Mouse (Mus musculus) forebrain, embryonic 16.5 days (tissue): ENCODE measurements at regions not wholly inside any gene's neighbourhood (a gene's known extent, or its start where the extent isn't known, plus 50 kb on each side); places are given as distances from the start of the nearest gene placed in this dataset.

ENCODE experiments used
- ATAC-seq: fragments of 200-750 bp; cut with Nextera tagmentation; 2 replicates; pipeline ENCODE4 v1.8.0; 2017; ENCODE audit warnings: mild to moderate bottlenecking, moderate library complexity
- H3K27ac ChIP-seq: fragments of 300-500 bp; sonication (generic); 2 replicates; pipeline ENCODE4 v1.5.1; 2014; ENCODE audit warnings: low read length, control low read depth
- H3K27me3 ChIP-seq: fragments of 300-500 bp; sonication (generic); replicated peaks from 2 replicates; pipeline ENCODE4 v1.6.1; 2014; ENCODE audit warnings: low read length; ENCODE audit not compliant: control insufficient read depth, insufficient read depth
- H3K36me3 ChIP-seq: fragments of 300-500 bp; sonication (generic); 2 replicates; pipeline ENCODE4 v1.6.1; 2014; ENCODE audit not compliant: control insufficient read depth, insufficient read depth
- H3K4me1 ChIP-seq: fragments of 300-500 bp; sonication (generic); replicated peaks from 2 replicates; pipeline ENCODE4 v1.6.1; 2014; ENCODE audit warnings: low read length; ENCODE audit not compliant: control insufficient read depth, insufficient read depth
- H3K4me2 ChIP-seq: fragments of 300-500 bp; sonication (generic); 2 replicates; pipeline ENCODE4 v1.6.1; 2014; ENCODE audit warnings: mild to moderate bottlenecking, low read length, control low read depth
- H3K4me3 ChIP-seq: fragments of 300-500 bp; sonication (generic); replicated peaks from 2 replicates; pipeline ENCODE4 v1.5.1; 2014; ENCODE audit warnings: mild to moderate bottlenecking, low read length, control low read depth
- H3K9ac ChIP-seq: fragments of 300-500 bp; sonication (generic); replicated peaks from 2 replicates; pipeline ENCODE4 v1.6.1; 2014; ENCODE audit warnings: low read depth, low read length, control low read depth
- H3K9me3 ChIP-seq: fragments of 300-500 bp; sonication (generic); 2 replicates; pipeline ENCODE4 v1.6.1; 2016; ENCODE audit warnings: low read length; ENCODE audit not compliant: control insufficient read depth
- WGBS: fragments of 180-500 bp; shearing (Covaris S2); extraction: QIAGEN DNeasy Blood & Tissue Kit; methylation state at CpG from one replicate; pipeline ENCODE4 v1.1.7; 2014; 5-methylcytosine and 5-hydroxymethylcytosine counted together

- WGBS, result 89% methylated on average over 5 of the region's 5 CpGs
- no peak overlapping the region for H3K9ac ChIP-seq
- H3K27me3 ChIP-seq, result no peaks in the 10 kb centered on the region
- H3K4me3 ChIP-seq, result no peak overlapping the region
- H3K4me2 ChIP-seq, result no peak overlapping the region
- H3K36me3 ChIP-seq, result no peaks in the 10 kb centered on the region
- H3K27ac ChIP-seq, result no peak overlapping the region
- no peaks in the 10 kb centered on the region for H3K9me3 ChIP-seq
- ATAC-seq, result no peak
- no peaks in the 10 kb centered on the region for H3K4me1 ChIP-seq
Observed at GRCm38 (mm10) chr12:77085894-77086293, 123.9 kb upstream of the Max start.

- Histone ChIP-seq H3K4me3 (no peak overlapping the region), H3K27me3 (no peaks in the 10 kb centered on the region), H3K9me3 (no peaks in the 10 kb centered on the region), H3K4me1 (no peaks in the 10 kb centered on the region), H3K36me3 (no peaks in the 10 kb centered on the region), H3K4me2 (no peak overlapping the region), H3K27ac (no peak overlapping the region), H3K9ac (no peak overlapping the region)
- no peak for ATAC-seq
- 91% methylated on average over 7 of the region's 7 CpGs for WGBS
Observed at GRCm38 (mm10) chr12:77085244-77085643, 123.2 kb upstream of the Max start.

GRCm38 (mm10) chr12:77084744-77085143 is 122.7 kb upstream of the Max start:
- Histone ChIP-seq H3K27me3 (no peaks in the 10 kb centered on the region), H3K36me3 (no peaks in the 10 kb centered on the region), H3K4me1 (no peaks in the 10 kb centered on the region), H3K4me3 (no peak overlapping the region), H3K9ac (no peak overlapping the region), H3K4me2 (no peak overlapping the region), H3K9me3 (no peaks in the 10 kb centered on the region), H3K27ac (no peak overlapping the region)
- ATAC-seq, result no peak
- 89% methylated on average over 5 of the region's 5 CpGs for WGBS

- no peaks in the 10 kb centered on the region for H3K36me3 ChIP-seq
- H3K9ac ChIP-seq, result no peak overlapping the region
- H3K4me2 ChIP-seq, result no peak overlapping the region
- H3K27me3 ChIP-seq, result no peaks in the 10 kb centered on the region
- no peak for ATAC-seq
- WGBS, result 40% methylated on average over 1 of the region's 1 CpGs
- no peaks in the 10 kb centered on the region for H3K4me1 ChIP-seq
- H3K9me3 ChIP-seq, result no peaks in the 10 kb centered on the region
- no peak overlapping the region for H3K4me3 ChIP-seq
- H3K27ac ChIP-seq, result no peak overlapping the region
Observed at GRCm38 (mm10) chr12:77084343-77084742, 122.3 kb upstream of the Max start.

GRCm38 (mm10) chr12:77083760-77084159 is 121.8 kb upstream of the Max start:
- no peak overlapping the region for H3K9ac ChIP-seq
- H3K4me1 ChIP-seq, result no peaks in the 10 kb centered on the region
- no peaks in the 10 kb centered on the region for H3K27me3 ChIP-seq
- no peak overlapping the region for H3K4me2 ChIP-seq
- no peaks in the 10 kb centered on the region for H3K36me3 ChIP-seq
- WGBS, result 87% methylated on average over 6 of the region's 6 CpGs
- no peak for ATAC-seq
- no peak overlapping the region for H3K4me3 ChIP-seq
- H3K27ac ChIP-seq, result no peak overlapping the region
- H3K9me3 ChIP-seq, result no peaks in the 10 kb centered on the region

GRCm38 (mm10) chr12:77081774-77082173 is 119.8 kb upstream of the Max start:
- H3K9ac ChIP-seq, result no peak overlapping the region
- no peak overlapping the region for H3K4me3 ChIP-seq
- H3K4me1 ChIP-seq, result no peaks in the 10 kb centered on the region
- no peaks in the 10 kb centered on the region for H3K36me3 ChIP-seq
- H3K9me3 ChIP-seq, result no peaks in the 10 kb centered on the region
- H3K27me3 ChIP-seq, result no peaks in the 10 kb centered on the region
- H3K4me2 ChIP-seq, result no peak overlapping the region
- H3K27ac ChIP-seq, result no peak overlapping the region
- 84% methylated on average over 2 of the region's 2 CpGs for WGBS
- ATAC-seq, result no peak

- H3K4me3 ChIP-seq, result no peak overlapping the region
- no peaks in the 10 kb centered on the region for H3K4me1 ChIP-seq
- H3K9ac ChIP-seq, result no peak overlapping the region
- no peak overlapping the region for H3K4me2 ChIP-seq
- no peak for ATAC-seq
- no peak overlapping the region for H3K27ac ChIP-seq
- WGBS, result 95% methylated on average over 3 of the region's 3 CpGs
- H3K9me3 ChIP-seq, result no peaks in the 10 kb centered on the region
- no peaks in the 10 kb centered on the region for H3K36me3 ChIP-seq
- no peaks in the 10 kb centered on the region for H3K27me3 ChIP-seq
Observed at GRCm38 (mm10) chr12:77079481-77079880, 117.5 kb upstream of the Max start.

GRCm38 (mm10) chr12:77076678-77077077 is 114.7 kb upstream of the Max start:
- no peak overlapping the region for H3K27ac ChIP-seq
- H3K36me3 ChIP-seq, result no peaks in the 10 kb centered on the region
- 84% methylated on average over 5 of the region's 5 CpGs for WGBS
- H3K4me3 ChIP-seq, result no peak overlapping the region
- H3K27me3 ChIP-seq, result no peaks in the 10 kb centered on the region
- H3K4me2 ChIP-seq, result no peak overlapping the region
- H3K4me1 ChIP-seq, result no peaks in the 10 kb centered on the region
- no peak overlapping the region for H3K9ac ChIP-seq
- H3K9me3 ChIP-seq, result no peaks in the 10 kb centered on the region
- ATAC-seq, result no peak

- H3K4me3 ChIP-seq, result no peak overlapping the region
- H3K27me3 ChIP-seq, result no peaks in the 10 kb centered on the region
- H3K9me3 ChIP-seq, result no peaks in the 10 kb centered on the region
- H3K4me2 ChIP-seq, result no peak overlapping the region
- H3K27ac ChIP-seq, result no peak overlapping the region
- no peak overlapping the region for H3K9ac ChIP-seq
- H3K4me1 ChIP-seq, result no peaks in the 10 kb centered on the region
- no peak for ATAC-seq
- no peaks in the 10 kb centered on the region for H3K36me3 ChIP-seq
- 84% methylated on average over 2 of the region's 2 CpGs for WGBS
Observed at GRCm38 (mm10) chr12:77074602-77075001, 112.6 kb upstream of the Max start.

- Histone ChIP-seq H3K4me2 (no peak overlapping the region), H3K9me3 (no peaks in the 10 kb centered on the region), H3K4me1 (no peaks in the 10 kb centered on the region), H3K9ac (no peak overlapping the region), H3K27me3 (no peaks in the 10 kb centered on the region), H3K4me3 (no peak overlapping the region), H3K27ac (no peak overlapping the region), H3K36me3 (no peaks in the 10 kb centered on the region)
- WGBS, result 81% methylated on average over 1 of the region's 1 CpGs
- ATAC-seq, result no peak
Observed at GRCm38 (mm10) chr12:77071700-77072099, 109.7 kb upstream of the Max start.
